ENCODE assay signal across 24 mouse cellular contexts in genomic region chr11:72519895-72520294, GRCm38 (mm10). TPM values are rescaled to one million over a fixed set of nuclear protein-coding genes. Genes with fewer than 3 reads are reported as not detected.
A peak's percentile ranks its signal among the peaks of the same experiment; 100 is the strongest.
DNase-seq lines count a peak whose midpoint lies in the region; ATAC-seq and TF ChIP-seq lines count a peak whose summit lies in the region.
"Had no signal": no experiment of that assay in that cellular context is flagged by ENCODE, and none has a peak within 500 bp of the region (broad histone marks: within the 10 kb centered on the region; RNA-seq: fewer than 3 reads in every experiment).

No protein-coding gene starts in this region.

- 68% methylated on average over 3 of the region's 3 CpGs for WGBS in cerebellum, adult 2 months

- intact Hi-C loops in heart, postnatal 10 days (cut with DNase I), result no loop called here

- DNase-seq in adrenal gland, adult 2 months, result peak; percentile 21
- no peak for DNase-seq in adrenal gland, adult 8-10 months
- DNase-seq in 3T3-L1 (ENCODE audit: low read depth, low spot score), result peak; percentile 59
- DNase-seq in heart, postnatal 10 days, result no peak
- no peak for DNase-seq in cerebellum, adult 2 months
- DNase-seq: B cell, adult 2 months; cerebellum, adult 8-10 months; cerebellum, postnatal 36 days; forebrain, postnatal 0 days; gastrocnemius, postnatal 25 days; heart, postnatal 36 days; kidney, adult 11 months; kidney, adult 8-10 months had no signal

- peaks cover 6% of the 10 kb centered on the region for H3K4me1 ChIP-seq in cerebellum, adult 2 months (ENCODE audit: control insufficient read depth, insufficient read depth, low read length)
- H3K4me1 ChIP-seq: forebrain, embryonic 10.5 days; intestine, embryonic 15.5 days had no signal

- peak; percentile 61 for ATAC-seq in granulocyte monocyte progenitor cell, adult 5-6 weeks (replicated peaks; ENCODE audit: poor library complexity, severe bottlenecking)
- ATAC-seq: activated CD4-positive, CD25-positive, alpha-beta regulatory T cell, adult 4 months; forebrain, embryonic 13.5 days; forebrain, postnatal 0 days; hindbrain, embryonic 16.5 days; intestine, embryonic 15.5 days had no signal

- TF ChIP-seq CTCF in cerebellum, adult 2 months (IDR thresholded peaks at IDR 0.05; ENCODE audit: borderline replicate concordance, insufficient read depth, low read depth, low read length), result no peak

- TF ChIP-seq POLR2A in cerebellum, adult 2 months (IDR thresholded peaks at IDR 0.05; ENCODE audit: borderline replicate concordance, insufficient read depth, low read length), result no peak

- H3K27me3 ChIP-seq in cerebellum, adult 2 months (ENCODE audit: control insufficient read depth, insufficient read depth, low read length), result no peaks in the 10 kb centered on the region
- H3K27me3 ChIP-seq: CH12.LX; forebrain, embryonic 13.5 days; hindbrain, embryonic 13.5 days; intestine, embryonic 15.5 days had no signal

- no peak overlapping the region for H3K27ac ChIP-seq in cerebellum, adult 2 months (ENCODE audit: insufficient read depth, low read length)
- H3K27ac ChIP-seq: forebrain, embryonic 10.5 days; forebrain, embryonic 13.5 days; hindbrain, embryonic 10.5 days; hindbrain, embryonic 13.5 days; intestine, embryonic 15.5 days had no signal

- no peak overlapping the region for H3K4me3 ChIP-seq in cerebellum, adult 2 months (replicated peaks; ENCODE audit: insufficient read depth, low read depth, low read length)
- H3K4me3 ChIP-seq: forebrain, embryonic 10.5 days; forebrain, embryonic 13.5 days; hindbrain, embryonic 10.5 days; hindbrain, embryonic 13.5 days; intestine, embryonic 15.5 days had no signal

RNA-seq across cellular contexts. Expression of gene Spns2, which starts 30.2 kb away (rescaled TPM):
- total RNA-seq in adrenal gland, adult 2 months (2021), result 1 to 10 TPM; 2.0 to 4.2 TPM
- 5.2 and 7.6 TPM in 2 replicates for polyA plus RNA-seq in adrenal gland, adult 2 months (2012; rRNA removed)
- total RNA-seq in adrenal gland, adult 8-10 months (2022), result 1 to 10 TPM; 2.5 to 5.0 (median 4.0) TPM
- total RNA-seq in granulocyte monocyte progenitor cell, adult 5-6 weeks (2014; fragmentation: Nextera tagmentation), result 27.1 and 41.2 TPM in 2 replicates
- 5.6 TPM in 2 replicates for total RNA-seq in granulocyte monocyte progenitor cell, adult 5-6 weeks (2017)
- 10 to 100 TPM; 18.0 to 19.5 TPM for total RNA-seq in heart, postnatal 10 days (2021)
- 55.3 and 59.5 TPM in 2 replicates for polyA plus RNA-seq in cerebellum, adult 2 months (2012; rRNA removed)
- polyA plus RNA-seq: activated CD4-positive, CD25-positive, alpha-beta regulatory T cell, adult 4 months had no signal

RNA-seq across cellular contexts. Expression of gene Spns3, which starts 30.4 kb away (rescaled TPM):
- under 1 TPM in 1 of 2 experiments, not detected in 1; 0.10 TPM for total RNA-seq in adrenal gland, adult 2 months (2021)
- 0.17 and 0.39 TPM in 2 replicates for polyA plus RNA-seq in adrenal gland, adult 2 months (2012; rRNA removed)
- under 1 TPM in 3 of 4 experiments, not detected in 1; 0.12 to 0.25 (median 0.19) TPM for total RNA-seq in adrenal gland, adult 8-10 months (2022)
- 32.1 and 46.2 TPM in 2 replicates for total RNA-seq in granulocyte monocyte progenitor cell, adult 5-6 weeks (2014; fragmentation: Nextera tagmentation)
- 21.8 and 23.0 TPM in 2 replicates for total RNA-seq in granulocyte monocyte progenitor cell, adult 5-6 weeks (2017)
- total RNA-seq in heart, postnatal 10 days (2021), result under 1 TPM in 1 of 2 experiments, not detected in 1; 0.07 TPM
- polyA plus RNA-seq in cerebellum, adult 2 months (2012; rRNA removed), result 0.63 and 0.84 TPM in 2 replicates
- total RNA-seq: forebrain, postnatal 0 days had no signal
- polyA plus RNA-seq: embryonic facial prominence, embryonic 11.5 days; forebrain, embryonic 13.5 days; G1E; hindbrain, embryonic 16.5 days had no signal

Comparison
In these comparisons a context has a peak if more than half of its experiments do, and no peak if none do; other contexts are left out.
1. DNase-seq: peak in adrenal gland, adult 2 months (single experiment) and 3T3-L1 (single experiment); none in adrenal gland, adult 8-10 months (single experiment), heart, postnatal 10 days (0 of 2) and cerebellum, adult 2 months (0 of 2).
2. RNA of gene Spns3, which starts 30.4 kb away (total RNA-seq): 21.8 to 46.2 TPM in granulocyte monocyte progenitor cell, adult 5-6 weeks; 0.12 to 0.25 TPM in adrenal gland, adult 8-10 months, 0.10 TPM in adrenal gland, adult 2 months and 0.07 TPM in heart, postnatal 10 days; every median in the first group is over 10 times any median in the second.